Mouse (Mus musculus): ENCODE data around the gene Spats2.

GRCm38 (mm10) chr15:99114312-99115064, 11.2 kb upstream of the Spats2 start:
- TF ChIP-seq CTCF (IDR thresholded peaks at IDR 0.05; ENCODE audit: low read depth) (no peak), EP300 (optimal IDR thresholded peaks at IDR 0.05) (no peak)
